Mouse (Mus musculus) liver (tissue): ENCODE measurements around the gene Pick1.

Experiments
- DNase-seq: peaks from one replicate; pipeline ENCODE4 v3.0.0-alpha.2; 2020; ENCODE audit warnings: mixed read lengths

Pick1 gene

DNA sequence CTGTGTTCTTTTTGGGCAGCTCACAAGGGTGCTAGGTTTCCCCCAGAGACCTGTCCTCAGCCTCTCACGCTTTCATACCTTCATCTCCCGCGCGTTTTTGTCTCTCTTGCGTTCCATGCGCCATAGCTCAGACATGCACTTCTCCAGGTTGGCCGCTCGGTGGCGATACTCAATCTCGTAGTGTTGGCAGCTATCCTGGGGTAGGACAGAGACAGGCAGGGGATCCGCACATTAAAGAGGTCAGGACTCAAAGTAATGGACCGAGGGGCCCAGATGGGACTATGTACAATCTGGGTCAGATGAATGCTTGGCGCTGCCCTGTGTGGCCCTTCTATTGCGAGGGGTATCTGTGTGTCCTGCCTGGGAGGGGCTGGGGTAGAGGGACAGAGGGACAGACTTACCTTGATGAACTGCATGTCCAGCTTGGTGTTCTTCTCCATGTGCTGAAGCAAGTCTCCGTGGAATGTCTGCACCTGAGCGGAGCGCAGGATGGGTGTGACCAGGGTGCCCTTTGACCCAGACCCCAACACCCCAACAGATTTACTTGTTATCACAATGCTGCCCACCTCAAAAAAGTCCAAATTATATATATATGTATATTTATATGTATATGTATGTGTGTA is 42.3 kb downstream of the Pick1 start:
- peak; percentile 53 for DNase-seq

DNA sequence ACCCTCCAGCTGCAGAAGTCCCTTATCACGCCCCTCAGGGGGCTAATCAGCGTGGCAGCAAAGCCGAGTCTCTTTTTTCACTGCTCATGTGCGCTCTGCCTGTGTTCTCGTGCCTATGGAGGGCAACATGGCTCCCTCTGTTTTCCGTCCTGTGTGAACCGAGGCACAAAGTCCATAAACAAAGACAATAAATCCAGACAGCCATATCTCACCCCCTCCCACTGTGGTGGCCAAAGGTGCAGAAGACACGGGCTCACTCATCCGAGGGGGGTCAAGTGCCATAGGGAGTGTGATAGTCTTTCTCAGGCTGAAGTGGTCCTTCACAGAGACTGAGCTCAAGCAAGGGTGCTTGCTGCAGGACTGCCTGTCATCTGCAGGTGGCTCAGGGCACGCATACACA is 44.0 kb downstream of the Pick1 start:
- DNase-seq: no peak

DNA sequence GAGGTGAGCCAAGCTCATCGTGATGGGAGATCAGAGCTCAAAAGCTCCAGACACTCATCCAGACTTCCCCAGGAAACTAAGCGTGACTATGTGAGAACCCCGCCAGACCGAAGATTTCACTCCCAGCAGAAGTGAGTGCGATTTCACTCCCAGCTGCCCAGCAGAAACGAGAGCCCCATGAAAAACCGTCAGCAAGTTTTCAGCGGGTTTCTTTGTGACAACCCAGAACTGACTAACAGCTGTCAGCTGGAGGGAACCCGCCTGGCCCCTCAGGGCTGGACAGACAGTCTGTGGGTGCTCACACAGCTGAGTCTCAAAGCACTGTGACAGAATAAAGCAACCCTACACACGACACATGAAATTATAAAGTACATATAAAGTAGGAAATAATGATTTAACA is 48.8 kb downstream of the Pick1 start:
- no peak for DNase-seq

DNA sequence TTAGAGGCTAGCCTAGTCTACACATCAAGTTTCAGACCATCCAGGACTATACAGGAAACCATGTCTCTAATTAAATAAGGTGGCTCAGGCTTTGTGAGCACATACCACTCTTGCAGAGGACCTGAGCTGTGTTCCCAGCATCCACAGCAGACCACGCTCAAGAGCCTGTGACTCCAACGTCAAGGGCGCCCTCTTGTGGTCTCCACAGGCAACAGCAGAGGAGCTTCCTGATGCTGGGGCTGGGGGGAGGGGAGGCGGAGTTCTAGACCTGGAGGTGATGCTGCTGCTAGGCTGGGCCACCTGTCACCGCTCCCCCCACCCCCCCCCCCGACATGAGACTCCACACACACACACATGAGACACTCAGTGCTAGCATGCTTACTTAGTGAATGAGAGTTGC is 51.2 kb downstream of the Pick1 start:
- DNase-seq: peak; percentile 63

DNA sequence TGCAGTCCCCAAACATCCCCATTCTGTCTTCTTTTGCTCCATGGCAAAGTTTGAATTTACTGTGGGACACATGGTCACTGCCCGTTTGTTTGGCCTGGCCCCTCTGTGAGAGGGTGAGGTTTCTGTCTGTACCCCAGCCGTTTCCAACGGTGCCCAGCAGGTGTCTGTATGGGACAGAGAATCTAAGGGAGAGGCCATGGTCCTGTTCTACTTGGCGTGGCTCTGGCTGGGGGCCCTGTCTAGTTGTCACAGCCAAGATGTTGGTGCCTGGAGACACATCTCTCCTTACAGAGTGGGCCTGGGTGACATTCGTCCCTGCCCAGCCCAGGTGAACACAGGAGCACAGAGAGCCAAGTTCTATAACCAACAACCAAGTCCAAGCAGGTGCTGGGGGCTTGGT is 51.9 kb downstream of the Pick1 start:
- DNase-seq: peak; percentile 40

DNA sequence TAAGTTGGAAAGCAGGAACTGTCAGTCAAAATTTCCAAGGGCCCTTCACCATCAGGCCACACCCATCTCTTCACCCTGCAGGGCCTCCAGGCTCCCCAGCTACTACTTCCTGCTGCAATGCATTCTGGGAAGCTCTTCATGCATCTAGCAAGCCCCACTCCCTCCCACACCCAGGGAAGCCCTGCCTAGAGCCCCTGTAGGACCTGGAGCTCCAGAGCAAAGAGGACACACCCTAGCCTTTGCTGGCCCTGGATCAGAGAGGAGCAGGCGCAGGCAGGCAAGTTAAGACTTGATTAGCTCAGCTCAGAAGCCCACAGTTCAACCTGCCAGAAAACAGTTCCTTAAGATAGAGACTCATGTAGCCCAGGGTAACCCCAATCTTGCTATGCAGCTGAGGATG is 52.4 kb downstream of the Pick1 start:
- peak; percentile 86 for DNase-seq

DNA sequence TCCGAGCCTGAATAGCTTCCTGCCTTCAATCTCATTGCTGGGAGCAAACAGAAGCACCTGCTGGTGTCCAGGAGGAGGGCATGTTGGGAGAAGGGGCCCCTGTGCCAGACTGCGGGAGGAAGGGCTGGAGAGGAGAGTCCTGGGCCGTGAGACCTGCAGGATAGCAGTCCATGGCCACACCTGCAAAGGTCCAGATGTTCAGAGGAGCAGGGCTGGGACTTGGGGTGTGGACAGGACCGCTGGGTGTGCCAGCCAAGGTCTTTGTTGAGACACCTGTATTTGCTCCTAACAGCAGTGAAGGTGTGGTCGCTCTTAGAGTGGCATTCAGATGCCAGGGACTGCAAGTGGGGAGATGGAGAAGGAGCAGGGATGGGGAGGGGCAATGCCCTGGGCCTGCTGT is 53.5 kb downstream of the Pick1 start:
- DNase-seq: no peak

DNA sequence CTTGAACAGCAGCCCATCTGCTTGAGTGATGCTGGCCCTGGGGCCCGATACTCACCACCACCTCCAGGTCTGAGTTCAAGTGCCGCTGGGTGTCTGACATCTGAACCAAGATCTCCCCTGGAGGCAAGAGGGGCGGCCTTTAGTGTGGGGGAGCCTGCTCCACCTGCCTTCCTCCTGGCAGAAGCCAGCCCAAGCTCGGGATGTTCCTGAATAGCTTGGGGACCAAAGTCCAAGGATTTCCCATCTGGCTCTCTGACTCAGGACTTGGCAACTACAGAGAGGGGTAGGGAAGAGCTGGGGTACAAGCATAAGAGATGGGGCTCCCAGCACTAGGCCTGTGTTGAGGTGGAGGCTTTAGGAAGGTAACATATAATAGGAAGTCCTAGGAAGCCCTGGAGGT is 54.4 kb downstream of the Pick1 start:
- no peak for DNase-seq

DNA sequence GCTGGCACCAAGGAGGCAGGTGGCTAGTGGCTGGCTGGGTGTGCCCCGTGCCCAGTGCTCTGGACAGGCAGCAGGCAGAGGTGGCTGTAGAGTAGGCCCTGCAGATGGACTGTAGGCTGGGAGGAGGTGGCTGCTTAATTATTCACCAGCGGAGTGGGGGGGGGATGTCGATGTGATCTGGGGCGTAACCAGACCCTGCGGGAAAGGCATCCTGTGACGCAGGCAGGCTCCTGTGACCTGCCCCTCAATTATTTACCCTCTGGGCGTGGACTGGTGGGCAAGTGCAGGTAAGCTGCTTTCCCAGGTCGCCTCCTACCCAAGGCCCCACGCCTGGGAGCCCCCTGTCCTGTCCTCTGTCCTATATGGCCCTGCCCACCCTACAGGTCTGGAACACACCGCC is 56.4 kb downstream of the Pick1 start, which contains the start of gene Baiap2l2:
Baiap2l2 (minus strand) TSS at position 139 of the 400 bp plus-strand sequence.
- peak; percentile 53 for DNase-seq

DNA sequence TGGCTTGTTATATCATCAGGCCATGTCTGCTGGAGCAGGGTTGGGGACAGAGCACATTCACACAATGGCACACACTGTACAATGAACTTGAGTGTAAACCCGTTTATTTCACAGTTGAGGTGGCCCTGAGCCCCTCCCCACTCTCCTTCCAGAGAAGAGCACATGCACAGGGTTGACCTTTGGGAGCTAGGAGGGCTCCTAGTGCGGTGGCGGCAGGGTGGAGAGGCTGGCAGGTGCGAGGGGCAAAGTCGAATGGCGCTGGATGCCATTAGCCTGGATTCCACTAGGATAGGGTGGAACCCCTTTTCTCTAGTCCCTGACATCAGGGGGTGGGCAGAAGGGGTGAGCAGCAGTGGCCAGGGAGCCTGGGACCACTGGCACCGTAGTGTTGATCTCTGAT is 57.2 kb downstream of the Pick1 start:
- no peak for DNase-seq

DNA sequence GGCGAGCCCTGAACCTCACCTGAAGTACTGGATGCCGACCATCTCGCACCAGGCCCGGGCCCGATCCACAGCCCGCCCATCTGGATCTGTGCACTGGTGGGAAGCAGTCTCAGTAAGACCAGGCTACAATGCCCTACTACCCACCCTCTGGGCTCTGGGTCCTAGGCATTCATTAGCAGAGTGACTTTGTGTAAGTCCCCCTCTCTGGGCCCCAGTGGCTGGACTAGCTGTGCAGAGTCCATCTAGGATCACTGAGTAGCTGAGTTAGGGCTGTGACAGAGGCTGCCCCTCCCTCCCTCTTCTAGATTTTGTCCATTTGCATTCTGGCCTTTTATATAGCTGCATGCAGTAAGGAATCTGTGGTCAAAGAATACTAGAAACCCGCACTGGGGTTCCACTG is 58.1 kb downstream of the Pick1 start:
- DNase-seq: no peak

DNA sequence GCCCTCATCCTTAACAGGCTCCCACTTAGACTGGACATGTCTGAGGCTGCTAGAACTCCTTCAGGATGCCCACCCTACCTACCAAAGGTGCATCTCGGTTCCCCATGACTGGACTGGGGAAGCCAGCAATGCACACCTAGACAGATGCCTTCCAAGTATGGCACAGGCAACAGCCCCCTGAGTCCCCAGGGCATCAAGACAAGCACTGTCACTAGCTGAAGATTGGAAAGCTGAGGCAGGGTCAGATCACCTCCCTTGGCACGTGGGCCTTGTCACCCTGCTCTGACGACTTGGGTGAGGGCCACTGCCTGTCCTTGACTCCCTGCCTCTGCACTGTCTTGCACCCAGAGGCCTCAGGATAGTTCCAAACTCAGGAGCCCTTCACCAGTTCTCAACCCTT is 59.4 kb downstream of the Pick1 start:
- DNase-seq: no peak

DNA sequence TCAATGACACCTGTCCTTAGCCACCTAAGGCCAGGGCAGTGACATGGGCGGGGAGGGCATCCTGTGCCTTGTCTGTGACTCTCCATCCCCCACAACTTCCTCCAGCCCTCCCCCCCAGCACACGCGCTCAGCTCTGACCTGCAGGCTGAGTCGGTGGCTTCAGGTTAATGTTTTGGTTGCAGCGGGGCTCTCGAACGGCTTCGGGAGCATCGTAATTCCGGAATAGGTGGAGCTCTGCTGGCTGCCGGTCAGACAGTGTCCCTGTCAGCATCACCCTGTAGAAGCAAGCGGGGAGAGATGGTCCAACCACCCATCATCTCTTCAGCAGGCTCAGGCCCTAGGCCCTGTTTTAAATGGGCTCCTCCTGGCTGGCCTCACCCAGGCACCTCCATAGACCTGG is 60.5 kb downstream of the Pick1 start:
- no peak for DNase-seq

DNA sequence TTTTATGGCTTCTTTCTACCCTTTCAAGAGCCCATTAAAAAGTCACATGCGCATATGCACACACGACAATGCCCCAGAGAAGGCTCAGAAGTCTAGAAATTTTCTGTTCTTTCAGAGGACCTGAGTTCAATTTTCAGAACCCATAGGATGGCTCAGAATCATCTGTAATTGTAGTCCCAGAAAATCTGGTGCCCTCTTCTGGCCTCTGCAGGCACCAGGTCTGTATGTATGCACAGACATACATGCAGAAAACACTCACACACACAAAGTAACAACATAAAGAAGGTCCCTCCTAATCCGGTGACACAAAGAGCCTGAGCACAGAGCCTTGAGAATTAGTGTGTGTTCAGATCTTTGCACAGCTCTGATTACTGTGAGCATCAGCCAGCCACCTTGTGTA is 61.4 kb downstream of the Pick1 start:
- DNase-seq: no peak

DNA sequence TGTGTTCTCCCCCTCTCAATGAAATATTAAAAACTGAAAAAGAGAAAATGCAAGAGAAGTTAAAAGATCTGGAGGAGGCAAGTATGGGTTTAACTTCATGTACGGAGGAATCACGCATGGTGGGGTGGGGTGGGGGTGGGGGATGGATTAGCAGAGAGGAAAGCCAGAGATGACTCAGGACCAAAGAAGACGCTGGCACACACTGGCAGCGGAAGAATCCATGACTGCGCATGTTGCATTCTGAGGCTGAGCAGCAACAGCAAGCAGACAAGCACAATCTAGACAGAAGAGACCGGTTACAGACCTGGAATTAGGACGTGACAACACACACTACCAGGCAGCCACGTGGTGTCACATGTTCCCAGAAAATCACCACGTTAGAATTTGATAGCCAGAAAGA is 63.8 kb downstream of the Pick1 start:
- DNase-seq: no peak

DNA sequence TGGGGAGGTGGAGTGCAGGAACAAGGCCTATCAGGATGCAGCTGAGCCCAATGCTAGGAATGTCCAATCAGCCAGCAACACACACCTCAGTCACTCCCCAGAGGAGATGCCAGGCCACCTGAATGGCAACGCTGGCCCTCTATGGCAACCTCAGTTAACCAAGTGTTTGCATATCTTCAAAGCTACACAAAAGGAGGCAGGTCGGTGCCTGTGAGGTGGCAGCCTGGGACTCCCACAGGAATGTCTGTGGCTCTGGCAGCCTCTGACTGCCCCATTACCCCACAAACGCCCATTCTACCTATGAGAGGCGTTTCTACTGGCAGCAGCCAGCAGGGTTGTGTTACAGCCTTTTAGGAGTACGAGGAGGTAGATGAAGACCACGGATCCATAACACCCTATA is 69.6 kb downstream of the Pick1 start:
- DNase-seq: no peak
